22 mouse cellular contexts compared by ENCODE assay signal in the genomic region with DNA sequence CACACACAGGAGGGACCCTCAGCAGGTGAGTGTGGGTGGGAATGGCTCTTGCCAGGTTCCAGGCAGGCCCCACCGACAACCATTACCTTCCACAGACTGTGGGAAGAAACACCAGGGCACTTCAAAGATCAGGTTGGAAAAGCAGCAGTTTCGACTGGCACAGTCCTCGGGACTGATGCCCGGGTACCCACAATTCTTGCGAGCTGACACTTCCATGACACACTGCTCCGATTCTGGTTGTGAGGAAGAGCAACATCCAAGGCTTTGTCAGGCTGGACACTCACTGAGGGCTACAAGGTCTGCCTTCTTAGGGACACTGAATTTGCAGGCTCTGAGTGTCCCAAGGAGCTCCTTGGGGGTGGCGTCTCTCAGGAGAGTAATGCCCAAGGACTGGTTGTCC. TPM values are rescaled to one million over a fixed set of nuclear protein-coding genes. Genes with fewer than 3 reads are reported as not detected.
"Had no signal": no experiment of that assay in that cellular context is flagged by ENCODE, and none has a peak within 500 bp of the region (broad histone marks: within the 10 kb centered on the region; RNA-seq: fewer than 3 reads in every experiment).

No protein-coding gene starts in this region.

- H3K27ac ChIP-seq: lung, embryonic 15.5 days; macrophage; midbrain, embryonic 13.5 days; midbrain, embryonic 15.5 days; neural tube, embryonic 12.5 days had no signal

- H3K9me3 ChIP-seq: lung, embryonic 15.5 days; midbrain, embryonic 13.5 days; midbrain, embryonic 15.5 days; neural tube, embryonic 12.5 days had no signal

- H3K9ac ChIP-seq: lung, embryonic 15.5 days; midbrain, embryonic 13.5 days; midbrain, embryonic 15.5 days; neural tube, embryonic 12.5 days had no signal

- H3K4me3 ChIP-seq: lung, embryonic 15.5 days; megakaryocyte, embryonic 14.5 days; midbrain, embryonic 13.5 days; midbrain, embryonic 15.5 days; neural tube, embryonic 12.5 days had no signal

- ATAC-seq: lung, postnatal 0 days; midbrain, embryonic 13.5 days; midbrain, embryonic 15.5 days had no signal

- H3K27me3 ChIP-seq: lung, embryonic 15.5 days; midbrain, embryonic 13.5 days; midbrain, embryonic 15.5 days; neural tube, embryonic 12.5 days had no signal

- H3K4me2 ChIP-seq: lung, embryonic 15.5 days; midbrain, embryonic 11.5 days; midbrain, embryonic 13.5 days; midbrain, embryonic 15.5 days; neural tube, embryonic 12.5 days had no signal

- H3K4me1 ChIP-seq: lung, embryonic 15.5 days; midbrain, embryonic 13.5 days; midbrain, embryonic 15.5 days; neural tube, embryonic 12.5 days had no signal

- H3K36me3 ChIP-seq: lung, embryonic 15.5 days; midbrain, embryonic 13.5 days; midbrain, embryonic 15.5 days; neural tube, embryonic 12.5 days had no signal

- DNase-seq: lung, adult 2 months; lung, postnatal 14 days; lung, postnatal 36 days; right cerebral cortex, postnatal 14 days; thymus, adult 2 months; thymus, postnatal 25 days; thymus, postnatal 4 days had no signal

RNA-seq across cellular contexts. Expression of a gene that starts 2.0 kb away (rescaled TPM):
- total RNA-seq: megakaryocyte progenitor cell, adult 5-6 weeks; midbrain, postnatal 0 days; monocyte, adult 5-6 weeks; neutrophil, adult 5-6 weeks had no signal
- polyA plus RNA-seq: lung, embryonic 15.5 days; macrophage; midbrain, embryonic 11.5 days; midbrain, embryonic 13.5 days; midbrain, embryonic 15.5 days; midbrain, postnatal 0 days; neural tube, embryonic 12.5 days; neural tube, embryonic 14.5 days had no signal

RNA-seq across cellular contexts. Expression of a gene that starts 12.7 kb away (rescaled TPM):
- total RNA-seq: megakaryocyte progenitor cell, adult 5-6 weeks; midbrain, postnatal 0 days; monocyte, adult 5-6 weeks; neutrophil, adult 5-6 weeks had no signal
- polyA plus RNA-seq: lung, adult 2 months; lung, postnatal 0 days; macrophage; neural tube, embryonic 14.5 days; spleen, adult 2 months; urinary bladder, adult 2 months had no signal

RNA-seq across cellular contexts. Expression of a gene that starts 23.0 kb away (rescaled TPM):
- total RNA-seq: megakaryocyte progenitor cell, adult 5-6 weeks; midbrain, postnatal 0 days; monocyte, adult 5-6 weeks; neutrophil, adult 5-6 weeks had no signal
- polyA plus RNA-seq: lung, adult 2 months; lung, embryonic 15.5 days; lung, postnatal 0 days; macrophage; midbrain, embryonic 11.5 days; midbrain, embryonic 13.5 days; midbrain, embryonic 15.5 days; midbrain, postnatal 0 days; neural tube, embryonic 12.5 days; neural tube, embryonic 14.5 days; spleen, adult 2 months; urinary bladder, adult 2 months had no signal

RNA-seq across cellular contexts. Expression of a gene that starts 56.7 kb away (rescaled TPM):
- total RNA-seq: monocyte, adult 5-6 weeks had no signal
- polyA plus RNA-seq: lung, postnatal 0 days; macrophage; midbrain, embryonic 13.5 days; neural tube, embryonic 12.5 days; neural tube, embryonic 14.5 days had no signal
